Mouse (Mus musculus) adrenal gland, postnatal 10 days (tissue): ENCODE measurements around the gene Klhl30. TPM values are rescaled to one million over a fixed set of nuclear protein-coding genes. Genes with fewer than 3 reads are reported as not detected.

Source experiments
- DNase-seq: peaks from one replicate; pipeline ENCODE4 v3.0.0; 2021; ENCODE audit warnings: mixed read lengths
- total RNA-seq, 2 experiments: library from RNA; stranded (reverse); gene quantifications; 2 replicates each; pipeline ENCODE4 v1.2.3; 2021

Klhl30 gene
- total RNA-seq, 2 experiments from 2014 or later = 2.1 to 5.8 TPM

GRCm38 (mm10) chr1:91364822-91365644 is 14.2 kb downstream of the Klhl30 start:
- DNase-seq = no peak

GRCm38 (mm10) chr1:91365816-91366214 is 15.0 kb downstream of the Klhl30 start:
- no peak for DNase-seq

- peak; percentile 86 for DNase-seq
Observed at GRCm38 (mm10) chr1:91366215-91367108, 15.6 kb downstream of the Klhl30 start, which contains the start of gene Erfe. Gene Erfe (plus strand): TSS chr1:91366430.

- DNase-seq = no peak
Observed at GRCm38 (mm10) chr1:91367295-91367694, 16.5 kb downstream of the Klhl30 start.

- DNase-seq = no peak
Observed at GRCm38 (mm10) chr1:91369408-91369807, 18.6 kb downstream of the Klhl30 start.

GRCm38 (mm10) chr1:91370055-91370454 is 19.2 kb downstream of the Klhl30 start:
- DNase-seq = peak; percentile 62

GRCm38 (mm10) chr1:91373414-91373835 is 22.6 kb downstream of the Klhl30 start:
- DNase-seq = no peak

- peak; percentile 88 for DNase-seq
Observed at GRCm38 (mm10) chr1:91380453-91381090, 29.8 kb downstream of the Klhl30 start.

GRCm38 (mm10) chr1:91381091-91381471 is 30.3 kb downstream of the Klhl30 start:
- DNase-seq = no peak

GRCm38 (mm10) chr1:91390369-91390768 is 39.6 kb downstream of the Klhl30 start:
- DNase-seq = no peak

- peak; percentile 33 for DNase-seq
Observed at GRCm38 (mm10) chr1:91397927-91398259, 47.1 kb downstream of the Klhl30 start.

- peak; percentile 87 for DNase-seq
Observed at GRCm38 (mm10) chr1:91398260-91399062, 47.6 kb downstream of the Klhl30 start, which contains the start of gene Ilkap. Gene Ilkap (minus strand): TSS chr1:91398815.

GRCm38 (mm10) chr1:91404976-91405375 is 54.2 kb downstream of the Klhl30 start:
- DNase-seq = no peak

GRCm38 (mm10) chr1:91405406-91406169 is 54.8 kb downstream of the Klhl30 start:
- DNase-seq = no peak

GRCm38 (mm10) chr1:91407819-91408218 is 57.0 kb downstream of the Klhl30 start:
- DNase-seq = no peak

- no peak for DNase-seq
Observed at GRCm38 (mm10) chr1:91411631-91412285, 60.9 kb downstream of the Klhl30 start.
